Mouse (Mus musculus): ENCODE results near the gene Lamtor1. TPM values are rescaled to one million over a fixed set of nuclear protein-coding genes. Genes with fewer than 3 reads are reported as not detected.

Gene Lamtor1
- polyA plus RNA-seq, 1 experiment from 2014 or later, result 149 TPM

DNA sequence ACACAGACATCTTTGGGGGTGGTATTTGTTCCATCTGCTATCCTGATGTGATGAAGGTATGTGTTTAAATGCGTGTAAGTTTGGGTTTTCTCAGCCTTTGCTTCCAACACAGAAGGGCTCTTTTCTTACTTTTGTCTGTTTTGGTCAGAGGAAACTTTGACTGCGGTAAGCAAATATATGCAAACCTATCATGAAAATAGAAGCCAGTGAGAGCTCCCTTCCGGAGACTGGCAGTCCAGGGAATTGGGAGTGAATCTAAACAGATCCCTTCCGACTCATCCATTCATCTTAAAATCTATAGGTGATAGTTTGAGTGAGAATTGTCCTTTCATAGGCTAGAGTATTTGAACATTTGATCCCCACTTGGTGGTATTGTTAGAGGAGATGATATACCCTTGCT, 17.2 kb upstream of the Lamtor1 start:
- no peak overlapping the region for H3K4me3 ChIP-seq (replicated peaks; ENCODE audit: low read length)
- no peaks in the 10 kb centered on the region for H3K9me3 ChIP-seq (replicated peaks; ENCODE audit: control insufficient read depth, low read length)
- no peak overlapping the region for H3K4me2 ChIP-seq (ENCODE audit: low read depth, low read length)
- no peaks in the 10 kb centered on the region for H3K4me1 ChIP-seq (ENCODE audit: control insufficient read depth, insufficient read depth, low read length)
- no peak overlapping the region for H3K27ac ChIP-seq (ENCODE audit: low read length)
- H3K36me3 ChIP-seq (ENCODE audit: control insufficient read depth, insufficient read depth, low read length), result no peaks in the 10 kb centered on the region
- WGBS, result 73% methylated on average over 4 of the region's 4 CpGs
- H3K27me3 ChIP-seq (ENCODE audit: control insufficient read depth, insufficient read depth, low read length), result no peaks in the 10 kb centered on the region; the same call in 1 of the 2 replicates
- H3K9ac ChIP-seq (ENCODE audit: low read length), result no peak overlapping the region
- no peak for ATAC-seq (ENCODE audit: insufficient read depth, low FRiP score)

DNA sequence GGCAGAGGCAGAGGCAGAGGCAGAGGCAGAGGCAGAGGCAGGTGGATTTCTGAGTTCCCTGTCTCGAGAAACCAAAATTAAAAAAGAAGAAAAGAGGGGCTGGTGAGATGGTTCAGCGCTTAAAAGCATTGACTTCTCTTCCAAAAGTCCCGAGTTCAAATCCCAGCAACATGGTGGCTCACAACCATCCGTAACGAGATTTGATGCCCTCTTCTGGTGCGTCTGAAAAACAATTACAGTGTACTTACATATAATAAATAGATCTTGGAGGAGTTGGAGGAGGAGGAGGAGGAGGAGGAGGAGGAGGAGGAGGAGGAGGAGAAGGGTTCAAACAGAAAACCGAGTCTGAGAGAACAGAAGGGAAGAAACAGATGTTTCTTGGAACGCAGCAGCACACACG, 10.0 kb upstream of the Lamtor1 start:
- no peaks in the 10 kb centered on the region for H3K36me3 ChIP-seq (ENCODE audit: control insufficient read depth, insufficient read depth, low read length)
- 43% methylated on average over 9 of the region's 9 CpGs for WGBS
- H3K4me2 ChIP-seq (ENCODE audit: low read depth, low read length), result peak overlapping the region; percentile 39
- no peaks in the 10 kb centered on the region for H3K27me3 ChIP-seq (ENCODE audit: control insufficient read depth, insufficient read depth, low read length)
- peak overlapping the region; percentile 68 for H3K4me3 ChIP-seq (replicated peaks; ENCODE audit: low read length)
- no peaks in the 10 kb centered on the region for H3K9me3 ChIP-seq (replicated peaks; ENCODE audit: control insufficient read depth, low read length)
- peak overlapping the region; percentile 29; the same call in 1 of the 2 replicates for H3K27ac ChIP-seq (ENCODE audit: low read length)
- peak overlapping the region; percentile 70 for H3K9ac ChIP-seq (ENCODE audit: low read length)
- ATAC-seq (ENCODE audit: insufficient read depth, low FRiP score), result no peak
- H3K4me1 ChIP-seq (ENCODE audit: control insufficient read depth, insufficient read depth, low read length), result peaks cover 5% of the 10 kb centered on the region; the same call in 1 of the 2 replicates

DNA sequence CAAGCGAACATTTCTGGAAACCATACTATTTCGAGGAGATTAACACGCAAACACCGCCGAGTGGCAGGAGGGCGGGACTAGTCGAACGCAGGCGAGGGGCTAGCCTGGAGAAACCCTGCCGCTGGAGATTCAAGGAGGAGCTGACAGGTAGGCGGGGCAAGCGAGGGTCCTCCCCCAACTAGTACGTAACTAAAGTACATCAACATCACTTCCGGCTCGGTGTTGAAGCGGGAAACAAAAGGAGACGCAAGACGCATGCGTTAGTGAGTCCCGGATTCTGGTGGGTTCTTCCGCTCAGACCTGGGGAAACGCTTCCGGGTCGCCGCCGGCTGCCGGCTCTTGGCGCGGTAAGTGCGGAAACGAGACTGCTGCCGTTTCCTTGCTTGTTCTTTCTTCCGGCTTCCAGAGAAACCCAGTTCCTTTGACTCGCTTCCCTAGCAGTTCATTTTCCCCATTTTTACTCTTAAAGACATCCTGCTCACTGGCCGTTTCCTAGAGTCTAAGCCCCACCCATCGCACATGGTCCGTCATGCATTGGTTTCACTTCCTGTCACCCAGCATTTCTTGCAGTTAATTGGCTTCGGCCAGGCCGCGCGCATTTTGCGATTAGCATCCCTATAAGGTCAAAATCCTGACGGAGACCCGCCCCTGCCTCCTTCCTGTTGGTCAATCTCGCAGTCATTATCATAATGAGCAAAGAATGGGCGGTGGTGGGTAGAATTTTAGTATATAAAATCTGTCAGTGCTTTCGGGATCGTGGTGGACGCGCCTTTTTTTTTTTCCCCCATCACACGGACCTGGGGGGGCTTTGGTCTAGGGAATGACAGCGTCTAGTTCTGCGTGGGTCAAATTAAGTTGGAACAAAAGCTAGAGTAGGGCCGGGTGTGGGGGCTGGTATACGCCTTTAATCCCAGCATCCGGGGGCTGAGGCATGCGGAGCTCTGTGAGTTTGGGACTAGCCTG, 9.3 kb upstream of the Lamtor1 start:
- H3K9ac ChIP-seq (ENCODE audit: low read length), result peak overlapping the region; percentile 76
- peak overlapping the region; percentile 68 for H3K4me3 ChIP-seq (replicated peaks; ENCODE audit: low read length)
- peak; percentile 98 for ATAC-seq (ENCODE audit: insufficient read depth, low FRiP score)
- WGBS, result under 1% methylated on average over 57 of the region's 57 CpGs
- no peaks in the 10 kb centered on the region for H3K27me3 ChIP-seq (ENCODE audit: control insufficient read depth, insufficient read depth, low read length)
- no peaks in the 10 kb centered on the region for H3K36me3 ChIP-seq (ENCODE audit: control insufficient read depth, insufficient read depth, low read length)
- no peaks in the 10 kb centered on the region for H3K9me3 ChIP-seq (replicated peaks; ENCODE audit: control insufficient read depth, low read length)
- H3K27ac ChIP-seq (ENCODE audit: low read length), result peak overlapping the region; percentile 94
- H3K4me1 ChIP-seq (ENCODE audit: control insufficient read depth, insufficient read depth, low read length), result peaks cover 5% of the 10 kb centered on the region; the same call in 1 of the 2 replicates
- peak overlapping the region; percentile 75 for H3K4me2 ChIP-seq (ENCODE audit: low read depth, low read length)

DNA sequence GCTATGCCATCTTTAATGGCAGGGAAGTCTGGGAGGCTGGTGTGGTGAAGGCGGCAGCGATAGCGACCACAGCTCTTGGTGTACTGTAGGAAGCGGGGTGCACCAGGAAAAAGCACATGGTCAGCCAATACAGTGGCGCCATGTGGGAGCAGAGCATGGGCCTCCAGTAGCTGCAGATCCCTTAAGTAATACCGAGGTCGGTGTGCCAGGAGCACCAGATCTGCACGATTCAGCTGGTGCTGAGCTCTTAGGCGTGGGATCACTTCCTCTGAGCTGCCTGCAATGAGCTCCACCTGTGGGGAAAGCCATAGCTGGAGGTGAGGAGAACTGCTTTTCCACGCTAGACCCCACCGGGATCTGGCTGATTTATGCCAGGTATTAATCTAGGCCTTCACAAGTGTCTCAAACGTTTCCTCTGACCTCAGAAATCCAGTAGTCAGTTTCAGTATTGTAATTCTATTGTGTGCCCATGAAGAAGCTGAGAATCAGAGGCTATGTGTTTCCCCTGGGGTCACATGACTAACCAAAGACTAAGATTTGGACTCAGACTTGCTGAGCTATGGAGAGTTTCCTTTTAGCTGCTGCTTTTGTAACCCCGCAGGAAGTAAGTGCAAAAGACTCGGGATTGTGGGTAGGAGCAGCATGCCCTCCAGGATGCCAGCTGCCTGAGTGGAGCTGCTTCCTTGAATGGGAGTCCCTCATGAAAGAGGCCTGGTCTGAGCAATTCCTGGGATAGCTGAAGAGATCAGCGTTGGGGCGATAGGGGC, 5.2 kb upstream of the Lamtor1 start:
- H3K4me2 ChIP-seq (ENCODE audit: low read depth, low read length), result no peak overlapping the region
- H3K36me3 ChIP-seq (ENCODE audit: control insufficient read depth, insufficient read depth, low read length), result no peaks in the 10 kb centered on the region
- H3K27ac ChIP-seq (ENCODE audit: low read length), result no peak overlapping the region
- 88% methylated on average over 16 of the region's 16 CpGs for WGBS
- ATAC-seq (ENCODE audit: insufficient read depth, low FRiP score), result no peak
- H3K4me3 ChIP-seq (replicated peaks; ENCODE audit: low read length), result no peak overlapping the region
- 0 out of 2 replicates have a peak overlapping the region, but pooled peaks have one; percentile 10 for H3K9ac ChIP-seq (ENCODE audit: low read length)
- peaks cover 8% of the 10 kb centered on the region; the same call in 1 of the 2 replicates for H3K4me1 ChIP-seq (ENCODE audit: control insufficient read depth, insufficient read depth, low read length)
- H3K9me3 ChIP-seq (replicated peaks; ENCODE audit: control insufficient read depth, low read length), result no peaks in the 10 kb centered on the region
- H3K27me3 ChIP-seq (ENCODE audit: control insufficient read depth, insufficient read depth, low read length), result no peaks in the 10 kb centered on the region

DNA sequence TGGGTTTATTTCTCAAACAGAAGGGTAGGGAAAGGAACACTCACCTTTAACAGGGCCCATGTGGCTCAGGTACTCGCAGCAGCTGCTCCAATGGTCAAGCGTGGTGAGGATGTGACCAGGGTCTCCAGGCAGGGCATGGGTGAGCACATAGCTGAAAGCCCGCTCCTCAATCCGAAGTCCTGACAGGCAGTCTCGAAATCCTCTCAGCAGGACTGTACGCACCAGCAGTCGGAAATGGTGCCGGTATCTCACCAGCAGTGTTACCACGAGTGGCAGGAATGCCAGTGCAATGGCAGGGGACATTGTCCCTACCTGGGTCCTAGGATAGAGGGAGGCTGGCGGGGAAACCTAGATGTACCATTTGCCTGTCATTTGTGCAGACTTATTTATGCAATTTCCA, 3.7 kb upstream of the Lamtor1 start:
- no peak for ATAC-seq (ENCODE audit: insufficient read depth, low FRiP score)
- WGBS, result 92% methylated on average over 10 of the region's 10 CpGs
- Histone ChIP-seq H3K27ac (ENCODE audit: low read length) (no peak overlapping the region), H3K4me1 (ENCODE audit: control insufficient read depth, insufficient read depth, low read length) (peaks cover 14% of the 10 kb centered on the region), H3K4me3 (replicated peaks; ENCODE audit: low read length) (no peak overlapping the region), H3K27me3 (ENCODE audit: control insufficient read depth, insufficient read depth, low read length) (no peaks in the 10 kb centered on the region), H3K9ac (ENCODE audit: low read length) (no peak overlapping the region), H3K9me3 (replicated peaks; ENCODE audit: control insufficient read depth, low read length) (no peaks in the 10 kb centered on the region), H3K4me2 (ENCODE audit: low read depth, low read length) (no peak overlapping the region), H3K36me3 (ENCODE audit: control insufficient read depth, insufficient read depth, low read length) (no peaks in the 10 kb centered on the region)

DNA sequence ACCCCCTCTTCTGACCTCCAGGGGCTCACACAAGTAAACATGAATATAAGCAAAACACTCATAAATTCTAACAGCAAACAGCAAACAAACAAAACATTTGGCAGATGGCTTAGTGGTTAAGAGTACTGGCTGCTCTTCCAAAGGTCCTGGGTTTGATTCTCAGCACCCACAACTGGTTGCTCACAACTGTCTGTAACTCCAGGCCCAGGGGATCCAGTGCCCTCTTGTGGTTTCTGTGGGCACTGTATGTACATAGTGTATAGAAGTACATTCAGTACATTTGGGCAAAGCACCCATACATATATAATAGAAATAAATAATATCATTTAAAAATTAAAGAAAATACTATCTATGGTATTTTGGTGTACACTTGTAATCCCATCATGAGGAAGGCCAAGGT, 2.9 kb upstream of the Lamtor1 start:
- Histone ChIP-seq H3K4me1 (ENCODE audit: control insufficient read depth, insufficient read depth, low read length) (peaks cover 15% of the 10 kb centered on the region), H3K9me3 (replicated peaks; ENCODE audit: control insufficient read depth, low read length) (no peaks in the 10 kb centered on the region), H3K36me3 (ENCODE audit: control insufficient read depth, insufficient read depth, low read length) (no peaks in the 10 kb centered on the region), H3K27ac (ENCODE audit: low read length) (no peak overlapping the region), H3K27me3 (ENCODE audit: control insufficient read depth, insufficient read depth, low read length) (no peaks in the 10 kb centered on the region), H3K9ac (ENCODE audit: low read length) (no peak overlapping the region), H3K4me3 (replicated peaks; ENCODE audit: low read length) (no peak overlapping the region), H3K4me2 (ENCODE audit: low read depth, low read length) (no peak overlapping the region)
- no peak for ATAC-seq (ENCODE audit: insufficient read depth, low FRiP score)

DNA sequence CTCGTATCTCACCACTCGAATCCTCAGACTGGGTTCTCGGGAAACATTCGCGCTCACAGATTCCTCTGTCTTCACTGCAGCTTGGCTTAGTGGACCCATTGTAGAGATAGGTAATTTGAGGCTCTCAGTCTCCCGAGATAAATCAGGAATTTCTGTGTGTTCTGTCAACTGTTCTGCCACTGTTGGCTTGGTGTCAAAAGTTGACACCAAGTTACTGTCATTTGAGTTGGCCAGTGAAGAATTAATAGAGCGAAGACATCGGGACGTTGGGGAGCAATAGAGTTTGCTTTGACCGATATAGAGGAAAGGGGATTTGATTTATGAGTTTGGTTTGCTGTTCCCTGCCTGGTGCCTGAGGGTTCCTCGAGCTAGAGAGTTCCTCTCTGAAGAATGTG, 580 bp downstream of the Lamtor1 start, which contains the start of gene Tomt:
Tomt (minus strand) TSS at position 73 of the 395 bp plus-strand sequence.
- ATAC-seq (ENCODE audit: insufficient read depth, low FRiP score), result no peak
- WGBS, result 7% methylated on average over 11 of the region's 11 CpGs

DNA sequence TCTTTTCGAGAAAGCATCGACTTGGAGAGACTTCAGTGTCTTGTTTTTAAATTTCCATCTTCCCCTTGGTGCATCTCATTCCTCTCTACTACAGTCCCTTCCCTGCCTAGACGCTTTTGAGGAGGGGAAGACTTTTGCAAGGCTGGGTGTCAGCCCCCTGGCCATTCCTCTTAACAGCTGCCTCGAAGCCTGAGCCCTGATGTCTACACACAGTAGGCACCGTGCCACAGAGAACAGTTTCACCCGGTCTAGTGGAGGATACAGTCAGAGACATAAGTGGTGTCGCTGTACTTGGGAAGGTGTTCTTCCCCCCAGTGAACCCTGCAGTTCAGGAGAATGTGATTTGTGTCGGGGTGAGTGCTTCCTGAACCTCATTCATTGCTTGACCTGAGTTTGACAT, 992 bp downstream of the Lamtor1 start:
- ATAC-seq (ENCODE audit: insufficient read depth, low FRiP score), result no peak
- Histone ChIP-seq H3K4me3 (replicated peaks; ENCODE audit: low read length) (peak overlapping the region; percentile 82), H3K9ac (ENCODE audit: low read length) (peak overlapping the region; percentile 97), H3K4me1 (ENCODE audit: control insufficient read depth, insufficient read depth, low read length) (peaks cover 20% of the 10 kb centered on the region), H3K27ac (ENCODE audit: low read length) (peak overlapping the region; percentile 96), H3K27me3 (ENCODE audit: control insufficient read depth, insufficient read depth, low read length) (no peaks in the 10 kb centered on the region), H3K36me3 (ENCODE audit: control insufficient read depth, insufficient read depth, low read length) (peaks cover 2% of the 10 kb centered on the region; the same call in 1 of the 2 replicates), H3K9me3 (replicated peaks; ENCODE audit: control insufficient read depth, low read length) (no peaks in the 10 kb centered on the region), H3K4me2 (ENCODE audit: low read depth, low read length) (peak overlapping the region; percentile 81)
- WGBS, result 56% methylated on average over 8 of the region's 8 CpGs

More for the DNA sequence above, 580 bp downstream of the Lamtor1 start, which contains the start of gene Tomt:
- peaks cover 20% of the 10 kb centered on the region for H3K4me1 ChIP-seq (ENCODE audit: control insufficient read depth, insufficient read depth, low read length)
- peak within 1 kb of the TSS; percentile 82 for H3K4me3 ChIP-seq (replicated peaks; ENCODE audit: low read length)
- H3K9me3 ChIP-seq (replicated peaks; ENCODE audit: control insufficient read depth, low read length), result no peaks in the 10 kb centered on the region
- peaks cover 2% of the 10 kb centered on the region; the same call in 1 of the 2 replicates for H3K36me3 ChIP-seq (ENCODE audit: control insufficient read depth, insufficient read depth, low read length)
- H3K27ac ChIP-seq (ENCODE audit: low read length), result peak within 1 kb of the TSS; percentile 96
- H3K27me3 ChIP-seq (ENCODE audit: control insufficient read depth, insufficient read depth, low read length), result no peaks in the 10 kb centered on the region
- H3K9ac ChIP-seq (ENCODE audit: low read length), result peak within 1 kb of the TSS; percentile 97
- H3K4me2 ChIP-seq (ENCODE audit: low read depth, low read length), result peak within 1 kb of the TSS; percentile 81
